In genomic region chr2:49755054-49755453, GRCm38 (mm10) we compare ENCODE assay signal across 10 mouse cellular contexts. TPM values are rescaled to one million over a fixed set of nuclear protein-coding genes. Genes with fewer than 3 reads are reported as not detected.
A peak's percentile ranks its signal among the peaks of the same experiment; 100 is the strongest.
DNase-seq lines count a peak whose midpoint lies in the region; ATAC-seq lines count a peak whose summit lies in the region.
"Had no signal": no experiment of that assay in that cellular context is flagged by ENCODE, and none has a peak within 500 bp of the region (broad histone marks: within the 10 kb centered on the region; RNA-seq: fewer than 3 reads in every experiment).

No protein-coding gene starts in this region.

- 53% methylated on average over 2 of the region's 2 CpGs for WGBS in kidney, embryonic 15.5 days
- WGBS in forebrain, embryonic 10.5 days: 67% methylated on average over 2 of the region's 2 CpGs
- 65% methylated on average over 2 of the region's 2 CpGs for WGBS in midbrain, embryonic 11.5 days
- 53% methylated on average over 2 of the region's 2 CpGs for WGBS in heart, embryonic 10.5 days

- no peak overlapping the region for H3K27ac ChIP-seq in kidney, embryonic 15.5 days
- no peak overlapping the region for H3K27ac ChIP-seq in forebrain, embryonic 10.5 days
- no peak overlapping the region for H3K27ac ChIP-seq in midbrain, embryonic 11.5 days (ENCODE audit: low read depth, low read length)
- H3K27ac ChIP-seq in heart, embryonic 10.5 days: no peak overlapping the region
- H3K27ac ChIP-seq: macrophage had no signal

- H3K9ac ChIP-seq in kidney, embryonic 15.5 days: no peak overlapping the region
- H3K9ac ChIP-seq in midbrain, embryonic 11.5 days (ENCODE audit: low read length): no peak overlapping the region

- peak; percentile 82 for ATAC-seq in kidney, embryonic 15.5 days (replicated peaks; ENCODE audit: low FRiP score)
- peak; percentile 75 for ATAC-seq in midbrain, embryonic 11.5 days (ENCODE audit: low FRiP score)

- no peak overlapping the region for H3K4me3 ChIP-seq in kidney, embryonic 15.5 days (replicated peaks)
- H3K4me3 ChIP-seq in forebrain, embryonic 10.5 days: no peak overlapping the region
- H3K4me3 ChIP-seq in midbrain, embryonic 11.5 days (ENCODE audit: low read depth, low read length): no peak overlapping the region
- no peak overlapping the region for H3K4me3 ChIP-seq in heart, embryonic 10.5 days

- peaks cover 10% of the 10 kb centered on the region; the same call in 1 of the 2 replicates for H3K36me3 ChIP-seq in kidney, embryonic 15.5 days
- H3K36me3 ChIP-seq in forebrain, embryonic 10.5 days (replicated peaks): peaks cover 99% of the 10 kb centered on the region
- peaks cover 11% of the 10 kb centered on the region; the same call in 1 of the 2 replicates for H3K36me3 ChIP-seq in midbrain, embryonic 11.5 days (ENCODE audit: control insufficient read depth, insufficient read depth, low read length)
- H3K36me3 ChIP-seq in heart, embryonic 10.5 days: no peaks in the 10 kb centered on the region

- DNase-seq in kidney, postnatal 14 days: no peak
- DNase-seq in ES-CJ7 (ENCODE audit: low read depth, low spot score): peak; percentile 18
- DNase-seq in forebrain, embryonic 10.5 days (ENCODE audit: extremely low spot score, low spot score): peak; percentile 31
- DNase-seq in midbrain, embryonic 11.5 days (ENCODE audit: low spot score, missing footprints): no peak
- DNase-seq in heart, embryonic 10.5 days (ENCODE audit: low spot score): no peak
- no peak for DNase-seq in frontal cortex, postnatal 25 days (ENCODE audit: low spot score in 2 of 2)
- DNase-seq in testis, postnatal 10 days (ENCODE audit: low spot score): no peak
- DNase-seq: right cerebral cortex, postnatal 4 days had no signal

- no peaks in the 10 kb centered on the region; the same call in 1 of the 2 replicates for H3K4me1 ChIP-seq in kidney, embryonic 15.5 days
- peaks cover 8% of the 10 kb centered on the region for H3K4me1 ChIP-seq in forebrain, embryonic 10.5 days
- H3K4me1 ChIP-seq in midbrain, embryonic 11.5 days (ENCODE audit: control insufficient read depth, insufficient read depth, low read length): no peaks in the 10 kb centered on the region
- H3K4me1 ChIP-seq in heart, embryonic 10.5 days: peaks cover 15% of the 10 kb centered on the region

- H3K9me3 ChIP-seq in kidney, embryonic 15.5 days (replicated peaks): no peaks in the 10 kb centered on the region
- no peaks in the 10 kb centered on the region for H3K9me3 ChIP-seq in forebrain, embryonic 10.5 days
- H3K9me3 ChIP-seq in midbrain, embryonic 11.5 days (ENCODE audit: control insufficient read depth, low read length): no peaks in the 10 kb centered on the region
- H3K9me3 ChIP-seq in heart, embryonic 10.5 days: no peaks in the 10 kb centered on the region

- no peaks in the 10 kb centered on the region for H3K27me3 ChIP-seq in kidney, embryonic 15.5 days
- no peaks in the 10 kb centered on the region for H3K27me3 ChIP-seq in forebrain, embryonic 10.5 days (ENCODE audit: poor library complexity, severe bottlenecking)
- H3K27me3 ChIP-seq in midbrain, embryonic 11.5 days (ENCODE audit: control insufficient read depth, insufficient read depth, low read length): no peaks in the 10 kb centered on the region
- no peaks in the 10 kb centered on the region for H3K27me3 ChIP-seq in heart, embryonic 10.5 days (ENCODE audit: insufficient read depth, poor library complexity, severe bottlenecking)

- no peak overlapping the region for H3K4me2 ChIP-seq in kidney, embryonic 15.5 days
- H3K4me2 ChIP-seq in midbrain, embryonic 11.5 days: no peak overlapping the region

RNA-seq across cellular contexts. Expression of gene Lypd6b, which starts 32.4 kb away (rescaled TPM):
- polyA plus RNA-seq in kidney, embryonic 15.5 days (2015; fragmentation: Nextera tagmentation; extraction: Ambion mirVana): 10.0 and 11.6 TPM in 2 replicates
- 1.5 and 1.7 TPM in 2 replicates for polyA plus RNA-seq in forebrain, embryonic 10.5 days (2016; fragmentation: Nextera tagmentation; extraction: Ambion mirVana)
- 0.36 and 0.87 TPM in 2 replicates for polyA plus RNA-seq in midbrain, embryonic 11.5 days (2014; fragmentation: Nextera tagmentation; extraction: Ambion mirVana)
- polyA plus RNA-seq in heart, embryonic 10.5 days (2016; fragmentation: Nextera tagmentation; extraction: Ambion mirVana): 2.0 TPM in 2 replicates
- polyA plus RNA-seq: macrophage had no signal

Comparison
In these comparisons a context has a peak if more than half of its experiments do, and no peak if none do; other contexts are left out.
1. DNase-seq: peak in ES-CJ7 (single experiment) and forebrain, embryonic 10.5 days (single experiment); none in kidney, postnatal 14 days (single experiment), midbrain, embryonic 11.5 days (single experiment), heart, embryonic 10.5 days (single experiment), frontal cortex, postnatal 25 days (0 of 2) and testis, postnatal 10 days (single experiment).